Mouse (Mus musculus): ENCODE measurements around the gene Shf. TPM values are rescaled to one million over a fixed set of nuclear protein-coding genes. Genes with fewer than 3 reads are reported as not detected.
A peak's percentile ranks its signal among the peaks of the same experiment; 100 is the strongest.

Shf gene
- polyA plus RNA-seq, 1 experiment from 2014 or later, result 2.5 TPM

DNA sequence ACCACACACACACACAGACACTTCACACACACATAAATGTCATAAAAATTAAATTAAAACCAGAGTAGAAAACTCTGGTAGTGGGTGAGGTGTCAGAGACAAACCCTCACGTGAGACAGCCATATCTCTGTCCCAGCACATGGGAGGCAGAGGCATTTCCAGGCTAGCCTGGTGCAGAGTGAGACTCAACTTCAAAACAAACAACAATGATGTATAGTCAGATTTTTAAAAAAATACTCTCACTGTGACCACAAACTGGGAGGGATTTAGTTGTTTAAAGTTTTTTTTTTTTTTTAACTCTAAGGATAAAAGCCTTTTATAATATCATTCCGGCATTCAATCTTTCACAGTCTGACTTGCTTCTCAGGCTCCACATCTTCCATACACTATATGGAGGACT lies 43.6 kb downstream of the Shf start:
- DNase-seq (ENCODE audit: low spot score) (no peak), ATAC-seq (no peak)
- Histone ChIP-seq H3K27ac (ENCODE audit: low read length) (no peak overlapping the region), H3K4me1 (ENCODE audit: insufficient read depth, low read depth, low read length) (no peaks in the 10 kb centered on the region), H3K9me3 (ENCODE audit: low read length) (no peaks in the 10 kb centered on the region), H3K4me3 (ENCODE audit: low read depth, low read length) (no peak overlapping the region), H3K9ac (replicated peaks; ENCODE audit: low read depth) (no peak overlapping the region), H3K36me3 (ENCODE audit: insufficient read depth, low read length) (no peaks in the 10 kb centered on the region), H3K27me3 (replicated peaks; ENCODE audit: insufficient read depth, low read length) (no peaks in the 10 kb centered on the region), H3K4me2 (replicated peaks; ENCODE audit: low read depth, low read length) (no peak overlapping the region)
- WGBS, result 67% methylated on average over 2 of the region's 2 CpGs
- TF ChIP-seq CTCF (IDR thresholded peaks at IDR 0.05) (no peak), EP300 (IDR thresholded peaks at IDR 0.05) (no peak)

DNA sequence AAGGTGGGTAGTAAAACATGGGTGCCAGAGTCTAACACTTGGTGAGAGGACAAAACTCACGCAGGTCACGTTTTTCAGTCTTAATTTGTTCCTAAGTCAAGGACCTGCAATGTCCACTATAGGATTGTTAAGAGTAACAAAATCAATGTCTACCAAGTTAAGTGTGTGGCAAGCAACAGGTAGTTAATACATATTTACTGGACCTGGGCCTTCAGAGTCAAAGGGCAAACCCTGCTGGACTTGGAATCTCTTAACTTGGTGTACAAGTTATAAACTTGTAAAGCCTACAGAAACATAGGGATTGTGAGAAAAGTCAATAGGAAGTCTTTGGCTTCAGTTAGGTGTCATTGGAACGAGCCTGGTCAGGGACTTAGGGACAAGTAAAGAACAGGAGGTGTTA lies 44.4 kb downstream of the Shf start:
- no peak for TF ChIP-seq EP300 (IDR thresholded peaks at IDR 0.05)
- TF ChIP-seq CTCF (IDR thresholded peaks at IDR 0.05), result no peak
- Histone ChIP-seq H3K27me3 (replicated peaks; ENCODE audit: insufficient read depth, low read length) (no peaks in the 10 kb centered on the region), H3K27ac (ENCODE audit: low read length) (no peak overlapping the region), H3K4me3 (ENCODE audit: low read depth, low read length) (no peak overlapping the region), H3K9me3 (ENCODE audit: low read length) (no peaks in the 10 kb centered on the region), H3K4me2 (replicated peaks; ENCODE audit: low read depth, low read length) (no peak overlapping the region), H3K9ac (replicated peaks; ENCODE audit: low read depth) (no peak overlapping the region), H3K4me1 (ENCODE audit: insufficient read depth, low read depth, low read length) (no peaks in the 10 kb centered on the region), H3K36me3 (ENCODE audit: insufficient read depth, low read length) (no peaks in the 10 kb centered on the region)
- DNase-seq (ENCODE audit: low spot score) (no peak), ATAC-seq (no peak)
- WGBS, result 63% methylated on average over 3 of the region's 3 CpGs

DNA sequence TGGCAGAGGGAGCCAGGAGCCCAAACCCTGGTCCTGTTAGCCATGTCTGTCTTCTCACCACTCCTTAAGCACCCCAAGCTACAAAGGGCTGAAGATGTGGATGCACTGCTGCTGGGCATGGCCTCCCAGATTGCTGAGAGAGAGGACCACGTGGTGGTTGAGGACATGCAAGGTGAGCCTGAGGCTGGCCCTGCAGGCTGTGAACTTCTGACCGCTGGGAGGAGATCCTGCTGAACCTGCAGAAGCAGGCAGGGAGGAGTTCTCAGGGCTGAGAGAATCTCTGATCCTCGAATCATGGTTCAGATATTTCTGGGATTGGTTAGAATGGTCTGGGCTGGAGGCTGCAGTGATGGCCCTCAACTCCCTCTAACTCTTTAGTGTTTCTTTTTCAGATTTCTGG lies 45.0 kb downstream of the Shf start:
- no peak overlapping the region for H3K4me2 ChIP-seq (replicated peaks; ENCODE audit: low read depth, low read length)
- no peaks in the 10 kb centered on the region for H3K36me3 ChIP-seq (ENCODE audit: insufficient read depth, low read length)
- DNase-seq (ENCODE audit: low spot score) (no peak), ATAC-seq (no peak)
- H3K4me1 ChIP-seq (ENCODE audit: insufficient read depth, low read depth, low read length), result no peaks in the 10 kb centered on the region
- 44% methylated on average over 3 of the region's 3 CpGs for WGBS
- H3K9ac ChIP-seq (replicated peaks; ENCODE audit: low read depth), result no peak overlapping the region
- H3K4me3 ChIP-seq (ENCODE audit: low read depth, low read length), result no peak overlapping the region
- no peak overlapping the region for H3K27ac ChIP-seq (ENCODE audit: low read length)
- TF ChIP-seq EP300 (IDR thresholded peaks at IDR 0.05) (no peak), CTCF (IDR thresholded peaks at IDR 0.05) (no peak)
- H3K9me3 ChIP-seq (ENCODE audit: low read length), result no peaks in the 10 kb centered on the region
- H3K27me3 ChIP-seq (replicated peaks; ENCODE audit: insufficient read depth, low read length), result no peaks in the 10 kb centered on the region

DNA sequence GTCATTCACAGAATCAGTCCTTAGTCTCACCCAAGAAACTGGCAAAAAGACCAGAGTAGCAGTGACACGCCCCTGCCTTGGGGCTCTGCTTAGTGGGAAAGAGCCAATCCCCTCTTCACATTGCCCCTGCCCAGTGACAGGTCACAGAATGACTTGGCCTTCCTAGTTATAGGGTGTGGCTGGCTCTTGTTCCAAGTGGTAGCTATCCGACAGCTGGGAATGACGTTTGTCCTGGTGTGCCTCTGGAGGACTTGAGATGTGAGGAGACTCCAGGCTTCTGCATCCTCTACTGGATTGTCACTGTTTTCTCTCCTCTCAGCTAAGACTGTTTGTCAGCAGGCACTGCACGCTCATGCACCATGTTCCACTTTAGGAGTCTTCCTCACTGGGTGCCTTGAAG lies 51.6 kb downstream of the Shf start:
- Histone ChIP-seq H3K36me3 (ENCODE audit: insufficient read depth, low read length) (no peaks in the 10 kb centered on the region), H3K4me1 (ENCODE audit: insufficient read depth, low read depth, low read length) (peaks cover 8% of the 10 kb centered on the region; the same call in 1 of the 2 replicates), H3K27ac (ENCODE audit: low read length) (no peak overlapping the region), H3K9ac (replicated peaks; ENCODE audit: low read depth) (no peak overlapping the region), H3K4me2 (replicated peaks; ENCODE audit: low read depth, low read length) (no peak overlapping the region), H3K9me3 (ENCODE audit: low read length) (no peaks in the 10 kb centered on the region), H3K27me3 (replicated peaks; ENCODE audit: insufficient read depth, low read length) (peaks cover 15% of the 10 kb centered on the region), H3K4me3 (ENCODE audit: low read depth, low read length) (no peak overlapping the region)
- ATAC-seq (no peak), DNase-seq (ENCODE audit: low spot score) (no peak)
- TF ChIP-seq EP300 (IDR thresholded peaks at IDR 0.05) (no peak), CTCF (IDR thresholded peaks at IDR 0.05) (no peak)
- 41% methylated on average over 4 of the region's 4 CpGs for WGBS

DNA sequence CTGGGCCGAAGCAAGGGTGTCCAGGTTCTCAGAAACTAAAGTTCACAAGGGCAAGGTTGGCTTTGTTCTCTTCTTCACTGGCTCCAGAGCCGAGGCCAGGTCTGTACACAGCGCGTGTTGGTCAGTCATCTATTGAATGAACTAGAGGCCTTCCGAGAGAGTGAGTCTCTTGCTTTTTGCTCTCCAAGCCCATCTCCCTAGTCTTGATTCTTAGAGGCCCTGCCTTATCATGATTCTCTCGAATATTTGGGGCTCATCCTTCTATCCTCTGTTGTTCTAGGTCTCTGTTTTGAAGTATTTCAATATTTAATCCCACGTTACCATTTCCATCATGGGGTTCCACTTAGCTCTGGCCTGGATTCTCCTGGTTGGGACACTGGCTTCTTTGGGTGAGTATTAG lies 53.6 kb downstream of the Shf start, which contains the start of gene Duox1:
Gene Duox1, plus strand, starts transcription at position 301 of the 400 bp plus-strand sequence.
- ATAC-seq (no peak), DNase-seq (ENCODE audit: low spot score) (no peak)
- no peak within 1 kb of the TSS for H3K4me2 ChIP-seq (replicated peaks; ENCODE audit: low read depth, low read length)
- no peaks in the 10 kb centered on the region for H3K36me3 ChIP-seq (ENCODE audit: insufficient read depth, low read length)
- H3K9ac ChIP-seq (replicated peaks; ENCODE audit: low read depth), result no peak within 1 kb of the TSS
- H3K4me3 ChIP-seq (ENCODE audit: low read depth, low read length), result no peak within 1 kb of the TSS
- TF ChIP-seq EP300 (IDR thresholded peaks at IDR 0.05) (no peak), CTCF (IDR thresholded peaks at IDR 0.05) (no peak)
- WGBS, result 84% methylated on average over 7 of the region's 7 CpGs
- H3K9me3 ChIP-seq (ENCODE audit: low read length), result no peaks in the 10 kb centered on the region
- H3K27ac ChIP-seq (ENCODE audit: low read length), result no peak within 1 kb of the TSS
- H3K4me1 ChIP-seq (ENCODE audit: insufficient read depth, low read depth, low read length), result peaks cover 8% of the 10 kb centered on the region; the same call in 1 of the 2 replicates
- peaks cover 15% of the 10 kb centered on the region for H3K27me3 ChIP-seq (replicated peaks; ENCODE audit: insufficient read depth, low read length)

DNA sequence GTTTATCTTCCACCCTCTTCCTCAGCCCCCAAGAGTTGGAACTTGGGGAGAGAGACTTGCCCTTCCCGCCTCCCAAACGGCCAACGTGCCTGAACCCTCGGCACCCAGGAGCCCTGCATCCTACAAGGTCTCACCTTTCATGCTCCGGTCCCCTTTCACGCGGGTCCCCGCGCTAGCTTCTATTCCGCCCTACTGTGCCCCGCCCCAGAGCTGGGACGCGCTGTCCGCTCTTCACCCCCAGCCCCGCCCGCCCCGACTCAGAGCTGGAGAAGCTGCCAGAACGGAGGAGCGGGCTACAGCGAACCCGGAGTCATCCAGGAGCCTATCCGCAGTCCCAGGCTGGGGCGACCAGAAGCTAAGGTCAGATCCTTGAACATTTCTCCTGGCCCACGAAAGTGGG lies 55.4 kb downstream of the Shf start, which contains the start of gene Duoxa1:
Gene Duoxa1, minus strand, starts transcription at position 195 of the 400 bp plus-strand sequence.
- no peaks in the 10 kb centered on the region for H3K36me3 ChIP-seq (ENCODE audit: insufficient read depth, low read length)
- WGBS, result 2% methylated on average over 24 of the region's 24 CpGs
- H3K27ac ChIP-seq (ENCODE audit: low read length), result no peak within 1 kb of the TSS
- peaks cover 15% of the 10 kb centered on the region for H3K27me3 ChIP-seq (replicated peaks; ENCODE audit: insufficient read depth, low read length)
- peak within 1 kb of the TSS; percentile 16; the same call in 1 of the 2 replicates for H3K4me3 ChIP-seq (ENCODE audit: low read depth, low read length)
- no peak for TF ChIP-seq EP300 (IDR thresholded peaks at IDR 0.05)
- no peak for TF ChIP-seq CTCF (IDR thresholded peaks at IDR 0.05)
- H3K4me1 ChIP-seq (ENCODE audit: insufficient read depth, low read depth, low read length), result peaks cover 8% of the 10 kb centered on the region; the same call in 1 of the 2 replicates
- no peaks in the 10 kb centered on the region for H3K9me3 ChIP-seq (ENCODE audit: low read length)
- DNase-seq (ENCODE audit: low spot score) (no peak), ATAC-seq (peak; percentile 52)
- H3K4me2 ChIP-seq (replicated peaks; ENCODE audit: low read depth, low read length), result peak within 1 kb of the TSS; percentile 38
- H3K9ac ChIP-seq (replicated peaks; ENCODE audit: low read depth), result no peak within 1 kb of the TSS
